Mouse (Mus musculus): ENCODE data around the gene Gal3st1. TPM values are rescaled to one million over a fixed set of nuclear protein-coding genes. Genes with fewer than 3 reads are reported as not detected.

The Gal3st1 gene
- polyA plus RNA-seq, 1 experiment: 1.8 TPM

GRCm38 (mm10) chr11:4023321-4023720 is 39.9 kb downstream of the Gal3st1 start:
- no peak overlapping the region for H3K9ac ChIP-seq (ENCODE audit: low read depth, poor library complexity, severe bottlenecking)
- peaks cover 2% of the 10 kb centered on the region for H3K4me1 ChIP-seq (ENCODE audit: control insufficient read depth, insufficient read depth, low read length)
- TF ChIP-seq CTCF (IDR thresholded peaks at IDR 0.05; ENCODE audit: low read depth, low read length) (no peak), POLR2A (IDR thresholded peaks at IDR 0.05; ENCODE audit: insufficient read depth, low read length) (no peak), EP300 (IDR thresholded peaks at IDR 0.05; ENCODE audit: insufficient read depth, low read depth, low read length) (no peak)
- H3K36me3 ChIP-seq (ENCODE audit: control insufficient read depth, insufficient read depth, low read length, poor library complexity, severe bottlenecking): no peaks in the 10 kb centered on the region
- H3K27ac ChIP-seq (ENCODE audit: insufficient read depth, low read length): no peak overlapping the region
- no peak overlapping the region for H3K4me3 ChIP-seq (ENCODE audit: low read depth, low read length)
- no peaks in the 10 kb centered on the region; the same call in 1 of the 2 replicates for H3K27me3 ChIP-seq (ENCODE audit: control insufficient read depth, insufficient read depth, low read length, poor library complexity, severe bottlenecking)
- 0 out of 2 replicates have a peak, but pooled peaks cover 3% of the 10 kb centered on the region for H3K9me3 ChIP-seq (replicated peaks; ENCODE audit: control insufficient read depth, insufficient read depth, low read length, poor library complexity, severe bottlenecking)

- Histone ChIP-seq H3K4me3 (ENCODE audit: low read depth, low read length) (no peak overlapping the region), H3K27me3 (ENCODE audit: control insufficient read depth, insufficient read depth, low read length, poor library complexity, severe bottlenecking) (no peaks in the 10 kb centered on the region; the same call in 1 of the 2 replicates), H3K36me3 (ENCODE audit: control insufficient read depth, insufficient read depth, low read length, poor library complexity, severe bottlenecking) (no peaks in the 10 kb centered on the region), H3K9ac (ENCODE audit: low read depth, poor library complexity, severe bottlenecking) (no peak overlapping the region), H3K9me3 (replicated peaks; ENCODE audit: control insufficient read depth, insufficient read depth, low read length, poor library complexity, severe bottlenecking) (0 out of 2 replicates have a peak, but pooled peaks cover 3% of the 10 kb centered on the region), H3K4me1 (ENCODE audit: control insufficient read depth, insufficient read depth, low read length) (peaks cover 4% of the 10 kb centered on the region), H3K27ac (ENCODE audit: insufficient read depth, low read length) (no peak overlapping the region)
- TF ChIP-seq POLR2A (IDR thresholded peaks at IDR 0.05; ENCODE audit: insufficient read depth, low read length): no peak
- TF ChIP-seq EP300 (IDR thresholded peaks at IDR 0.05; ENCODE audit: insufficient read depth, low read depth, low read length): no peak
- no peak for TF ChIP-seq CTCF (IDR thresholded peaks at IDR 0.05; ENCODE audit: low read depth, low read length)
Observed at GRCm38 (mm10) chr11:4027066-4027465, 43.6 kb downstream of the Gal3st1 start.

GRCm38 (mm10) chr11:4027561-4028334 is 44.3 kb downstream of the Gal3st1 start:
- Histone ChIP-seq H3K9ac (ENCODE audit: low read depth, poor library complexity, severe bottlenecking) (no peak overlapping the region), H3K4me1 (ENCODE audit: control insufficient read depth, insufficient read depth, low read length) (peaks cover 4% of the 10 kb centered on the region), H3K36me3 (ENCODE audit: control insufficient read depth, insufficient read depth, low read length, poor library complexity, severe bottlenecking) (no peaks in the 10 kb centered on the region), H3K27ac (ENCODE audit: insufficient read depth, low read length) (no peak overlapping the region), H3K4me3 (ENCODE audit: low read depth, low read length) (no peak overlapping the region), H3K27me3 (ENCODE audit: control insufficient read depth, insufficient read depth, low read length, poor library complexity, severe bottlenecking) (no peaks in the 10 kb centered on the region; the same call in 1 of the 2 replicates), H3K9me3 (replicated peaks; ENCODE audit: control insufficient read depth, insufficient read depth, low read length, poor library complexity, severe bottlenecking) (no peaks in the 10 kb centered on the region)
- no peak for TF ChIP-seq CTCF (IDR thresholded peaks at IDR 0.05; ENCODE audit: low read depth, low read length)
- TF ChIP-seq POLR2A (IDR thresholded peaks at IDR 0.05; ENCODE audit: insufficient read depth, low read length): no peak
- TF ChIP-seq EP300 (IDR thresholded peaks at IDR 0.05; ENCODE audit: insufficient read depth, low read depth, low read length): no peak

- Histone ChIP-seq H3K9ac (ENCODE audit: low read depth, poor library complexity, severe bottlenecking) (no peak overlapping the region), H3K27me3 (ENCODE audit: control insufficient read depth, insufficient read depth, low read length, poor library complexity, severe bottlenecking) (no peaks in the 10 kb centered on the region), H3K36me3 (ENCODE audit: control insufficient read depth, insufficient read depth, low read length, poor library complexity, severe bottlenecking) (no peaks in the 10 kb centered on the region), H3K4me3 (ENCODE audit: low read depth, low read length) (no peak overlapping the region), H3K4me1 (ENCODE audit: control insufficient read depth, insufficient read depth, low read length) (peaks cover 4% of the 10 kb centered on the region), H3K27ac (ENCODE audit: insufficient read depth, low read length) (no peak overlapping the region), H3K9me3 (replicated peaks; ENCODE audit: control insufficient read depth, insufficient read depth, low read length, poor library complexity, severe bottlenecking) (no peaks in the 10 kb centered on the region)
- peak; percentile 60 for TF ChIP-seq CTCF (IDR thresholded peaks at IDR 0.05; ENCODE audit: low read depth, low read length)
- TF ChIP-seq EP300 (IDR thresholded peaks at IDR 0.05; ENCODE audit: insufficient read depth, low read depth, low read length): no peak
- TF ChIP-seq POLR2A (IDR thresholded peaks at IDR 0.05; ENCODE audit: insufficient read depth, low read length): no peak
Observed at GRCm38 (mm10) chr11:4029343-4029742, 45.9 kb downstream of the Gal3st1 start.

DNA sequence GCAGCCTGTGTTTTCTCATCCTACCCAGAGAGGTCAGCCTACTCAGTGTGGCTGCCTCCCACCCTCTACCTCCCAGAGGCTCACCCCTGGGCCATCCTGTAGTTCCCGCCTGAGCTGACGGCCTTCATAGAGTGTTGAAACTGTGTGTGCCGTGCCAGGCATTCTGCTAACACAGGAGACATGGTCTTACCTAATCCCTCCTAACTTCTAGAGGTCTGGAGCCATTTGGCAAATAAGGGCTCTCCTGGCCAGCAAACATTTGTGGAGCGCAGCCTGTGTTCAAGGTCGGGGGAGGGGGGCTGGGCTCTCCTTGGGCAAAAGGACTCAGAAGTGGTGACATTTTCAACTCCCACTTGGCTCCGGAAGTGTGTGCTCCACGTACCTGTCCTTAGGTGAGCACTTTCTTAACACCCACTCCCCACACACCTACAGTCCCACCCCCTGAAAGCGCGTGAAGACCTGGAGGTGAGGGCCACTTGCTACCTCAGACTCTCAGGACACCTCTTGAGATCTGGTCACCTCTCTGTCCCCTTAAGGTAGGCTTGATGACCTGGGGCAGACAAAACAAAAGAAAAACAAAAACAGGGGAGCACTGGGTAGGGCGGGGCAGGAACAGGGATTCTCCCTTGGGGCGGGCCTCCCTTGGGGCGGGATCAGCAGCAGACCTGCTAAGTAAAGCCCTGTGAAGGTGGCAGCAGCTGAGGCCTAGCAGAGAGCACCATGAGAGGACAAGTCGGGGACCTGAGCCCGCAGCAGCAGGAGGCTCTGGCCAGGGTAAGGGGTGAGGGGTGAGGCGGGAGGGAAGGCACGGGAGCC is 47.9 kb downstream of the Gal3st1 start, which contains the start of gene Sec14l4:
TSS of gene Sec14l4 (plus strand) at position 337 of the 816 bp plus-strand sequence.
- TF ChIP-seq CTCF (IDR thresholded peaks at IDR 0.05; ENCODE audit: low read depth, low read length) (no peak), EP300 (IDR thresholded peaks at IDR 0.05; ENCODE audit: insufficient read depth, low read depth, low read length) (no peak), POLR2A (IDR thresholded peaks at IDR 0.05; ENCODE audit: insufficient read depth, low read length) (no peak)
- H3K4me3 ChIP-seq (ENCODE audit: low read depth, low read length): peak within 1 kb of the TSS; percentile 64
- H3K27ac ChIP-seq (ENCODE audit: insufficient read depth, low read length): no peak within 1 kb of the TSS
- H3K9ac ChIP-seq (ENCODE audit: low read depth, poor library complexity, severe bottlenecking): peak within 1 kb of the TSS; percentile 35
- H3K27me3 ChIP-seq (ENCODE audit: control insufficient read depth, insufficient read depth, low read length, poor library complexity, severe bottlenecking): no peaks in the 10 kb centered on the region
- peaks cover 9% of the 10 kb centered on the region for H3K4me1 ChIP-seq (ENCODE audit: control insufficient read depth, insufficient read depth, low read length)
- H3K36me3 ChIP-seq (ENCODE audit: control insufficient read depth, insufficient read depth, low read length, poor library complexity, severe bottlenecking): no peaks in the 10 kb centered on the region
- no peaks in the 10 kb centered on the region for H3K9me3 ChIP-seq (replicated peaks; ENCODE audit: control insufficient read depth, insufficient read depth, low read length, poor library complexity, severe bottlenecking)
